Mouse (Mus musculus) embryonic fibroblast, embryonic 13.5 days (primary cell): ENCODE measurements at regions not wholly inside any gene's neighbourhood (a gene's known extent, or its start where the extent isn't known, plus 50 kb on each side); places are given as distances from the start of the nearest gene placed in this dataset.

Experiments
- CTCF ChIP-seq: IDR thresholded peaks from 2 replicates; pipeline ENCODE4 v1.5.1; 2011; ENCODE audit warnings: mild to moderate bottlenecking, control low read depth, low read length, moderate library complexity, borderline replicate concordance; ENCODE audit not compliant: insufficient read depth
- POLR2A ChIP-seq: IDR thresholded peaks from 2 replicates; pipeline ENCODE4 v1.6.1; 2011; ENCODE audit warnings: low read depth, mild to moderate bottlenecking, control low read depth, low read length, moderate library complexity

GRCm38 (mm10) chr14:76702709-76703372 is 146.2 kb upstream of the Serp2 start:
- TF ChIP-seq POLR2A (0 out of 2 replicates have a peak, but pooled peaks have one; percentile 5), CTCF (no peak)
